Mouse (Mus musculus) embryonic facial prominence, embryonic 11.5 days (tissue): ENCODE data around the gene Cpm. TPM values are rescaled to one million over a fixed set of nuclear protein-coding genes. Genes with fewer than 3 reads are reported as not detected.

Experiments used
- ATAC-seq: fragments of 200-750 bp; cut with Nextera tagmentation; replicated peaks from 2 replicates; pipeline ENCODE4 v1.8.0; 2017; ENCODE audit warnings: low read depth; ENCODE audit not compliant: insufficient number of reproducible peaks, low FRiP score, low TSS enrichment
- DNase-seq: peaks from one replicate; pipeline ENCODE4 v3.0.0-alpha.2; 2015; ENCODE audit warnings: low spot score
- H3K27ac ChIP-seq: fragments of 300-500 bp; sonication (generic); replicated peaks from 2 replicates; pipeline ENCODE4 v1.5.1; 2014; ENCODE audit warnings: mild to moderate bottlenecking, low read depth, low read length, control low read depth
- H3K27me3 ChIP-seq: fragments of 300-500 bp; sonication (generic); 2 replicates; pipeline ENCODE4 v1.6.1; 2014; ENCODE audit warnings: mild to moderate bottlenecking, low read length, moderate library complexity, mixed read lengths; ENCODE audit not compliant: control insufficient read depth, insufficient read depth
- H3K36me3 ChIP-seq: fragments of 300-500 bp; sonication (generic); replicated peaks from 2 replicates; pipeline ENCODE4 v1.6.1; 2014; ENCODE audit warnings: low read depth, mild to moderate bottlenecking, low read length, moderate library complexity, mixed read lengths; ENCODE audit not compliant: control insufficient read depth, insufficient read depth
- H3K4me1 ChIP-seq: fragments of 300-500 bp; sonication (generic); 2 replicates; pipeline ENCODE4 v1.6.1; 2014; ENCODE audit warnings: low read length, mixed read lengths; ENCODE audit not compliant: control insufficient read depth, insufficient read depth
- H3K4me2 ChIP-seq: fragments of 300-500 bp; sonication (generic); 2 replicates; pipeline ENCODE4 v1.6.1; 2014; ENCODE audit warnings: low read depth, mild to moderate bottlenecking, control low read depth, low read length, moderate library complexity
- H3K4me3 ChIP-seq: fragments of 300-500 bp; sonication (generic); 2 replicates; pipeline ENCODE4 v1.5.1; 2014; ENCODE audit warnings: low read depth, low read length, control low read depth
- H3K9ac ChIP-seq: fragments of 300-500 bp; sonication (generic); replicated peaks from 2 replicates; pipeline ENCODE4 v1.6.1; 2014; ENCODE audit warnings: mild to moderate bottlenecking, control low read depth, low read length
- H3K9me3 ChIP-seq: fragments of 300-500 bp; sonication (generic); replicated peaks from 2 replicates; pipeline ENCODE4 v1.6.1; 2016; ENCODE audit warnings: mild to moderate bottlenecking, low read length, inconsistent platforms, mixed read lengths; ENCODE audit not compliant: control insufficient read depth
- WGBS: fragments of 180-500 bp; shearing (Covaris S2); extraction: QIAGEN DNeasy Blood & Tissue Kit; methylation state at CpG from one replicate; pipeline ENCODE4 v1.1.7; 2014; 5-methylcytosine and 5-hydroxymethylcytosine counted together
- polyA plus RNA-seq: library from polyadenylated mRNA; unstranded; fragments of >200 nt; fragmentation: Nextera tagmentation; extraction: Ambion mirVana; gene quantifications from 2 replicates; pipeline ENCODE4 v1.2.1, GENCODE M21; 2014

Gene Cpm
- polyA plus RNA-seq, 1 experiment from 2014 or later: 10.9 TPM

DNA sequence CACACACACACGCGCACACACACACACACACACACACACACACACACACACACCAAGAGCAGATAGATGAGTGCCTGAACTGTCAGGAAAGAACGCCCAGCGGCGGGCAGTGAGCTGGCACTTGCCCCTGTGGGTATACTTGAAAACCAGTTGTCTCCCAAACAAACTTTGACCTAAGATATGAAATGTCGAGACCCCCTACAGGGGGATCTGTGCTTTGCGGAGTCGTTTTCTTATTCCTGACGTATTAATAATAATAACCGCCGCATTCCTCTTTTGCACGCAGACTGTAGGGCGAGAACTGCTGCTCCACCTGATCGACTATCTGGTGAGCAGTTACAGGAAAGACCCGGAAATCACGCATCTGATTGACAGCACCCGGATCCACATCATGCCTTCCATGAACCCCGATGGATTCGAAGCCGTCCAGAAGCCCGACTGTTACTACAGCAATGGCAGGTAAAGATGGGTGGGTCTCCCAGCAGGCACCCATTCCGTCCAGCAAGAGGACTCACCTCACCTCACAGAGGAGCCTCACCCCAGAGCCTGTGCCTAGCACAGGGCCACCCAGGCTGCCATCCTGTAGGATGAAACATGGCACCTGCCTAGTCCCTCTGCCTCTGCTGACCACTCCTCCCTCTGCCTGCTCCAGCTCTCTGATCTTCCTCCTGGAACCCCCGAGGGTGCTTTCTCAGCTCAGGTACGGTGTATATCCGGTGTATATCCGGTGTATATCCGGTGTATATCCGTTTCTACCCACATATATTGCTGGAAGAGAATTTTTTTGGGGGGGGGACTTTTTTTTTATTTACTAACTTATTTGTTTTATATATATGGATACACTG is 38.6 kb downstream of the Cpm start:
- no peak overlapping the region for H3K27ac ChIP-seq
- H3K27me3 ChIP-seq: no peaks in the 10 kb centered on the region
- H3K4me3 ChIP-seq: no peak overlapping the region
- H3K4me1 ChIP-seq: no peaks in the 10 kb centered on the region
- WGBS: 93% methylated on average over 28 of the region's 28 CpGs
- H3K36me3 ChIP-seq: no peaks in the 10 kb centered on the region
- ATAC-seq (no peak), DNase-seq (no peak)
- no peak overlapping the region for H3K4me2 ChIP-seq
- no peaks in the 10 kb centered on the region for H3K9me3 ChIP-seq
- H3K9ac ChIP-seq: no peak overlapping the region

DNA sequence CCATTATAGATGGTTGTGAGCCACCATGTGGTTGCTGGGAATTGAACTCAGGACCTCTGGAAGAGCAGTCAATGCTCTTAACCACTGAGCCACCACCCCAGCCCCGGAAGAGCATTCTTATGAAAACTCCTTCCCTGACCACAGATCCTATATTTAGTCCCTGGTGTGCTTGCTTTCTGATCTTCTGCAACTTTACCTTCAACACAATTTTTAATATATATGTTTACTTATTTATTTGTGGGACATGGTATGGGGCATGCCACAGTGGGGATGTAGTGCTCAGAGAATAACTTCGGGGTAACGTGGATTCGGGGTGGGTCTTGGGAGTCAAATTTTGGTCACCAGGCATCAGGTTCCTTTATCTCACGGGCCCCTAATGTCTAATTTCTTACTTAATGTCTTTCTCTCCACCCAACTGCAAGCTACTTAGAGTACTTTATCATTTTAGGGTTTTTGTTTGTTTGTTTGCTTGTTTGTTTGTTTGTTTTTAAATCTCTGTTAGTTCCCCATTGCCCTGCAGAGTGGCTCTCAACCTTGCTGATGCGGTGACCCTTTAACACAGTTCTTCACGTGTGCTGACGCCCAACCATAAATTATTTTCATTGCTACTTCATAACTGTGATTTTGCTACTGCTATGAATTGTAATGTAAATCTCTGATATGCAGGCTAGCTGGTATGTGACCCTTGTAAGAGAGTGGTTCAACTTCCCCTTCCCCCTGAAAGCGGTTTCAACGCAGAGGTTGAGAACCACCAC is 39.4 kb downstream of the Cpm start:
- Histone ChIP-seq H3K36me3 (no peaks in the 10 kb centered on the region), H3K27ac (no peak overlapping the region), H3K4me1 (no peaks in the 10 kb centered on the region), H3K9me3 (no peaks in the 10 kb centered on the region), H3K4me3 (no peak overlapping the region), H3K27me3 (no peaks in the 10 kb centered on the region), H3K9ac (no peak overlapping the region), H3K4me2 (no peak overlapping the region)
- 85% methylated on average over 10 of the region's 10 CpGs for WGBS
- ATAC-seq (no peak), DNase-seq (no peak)

DNA sequence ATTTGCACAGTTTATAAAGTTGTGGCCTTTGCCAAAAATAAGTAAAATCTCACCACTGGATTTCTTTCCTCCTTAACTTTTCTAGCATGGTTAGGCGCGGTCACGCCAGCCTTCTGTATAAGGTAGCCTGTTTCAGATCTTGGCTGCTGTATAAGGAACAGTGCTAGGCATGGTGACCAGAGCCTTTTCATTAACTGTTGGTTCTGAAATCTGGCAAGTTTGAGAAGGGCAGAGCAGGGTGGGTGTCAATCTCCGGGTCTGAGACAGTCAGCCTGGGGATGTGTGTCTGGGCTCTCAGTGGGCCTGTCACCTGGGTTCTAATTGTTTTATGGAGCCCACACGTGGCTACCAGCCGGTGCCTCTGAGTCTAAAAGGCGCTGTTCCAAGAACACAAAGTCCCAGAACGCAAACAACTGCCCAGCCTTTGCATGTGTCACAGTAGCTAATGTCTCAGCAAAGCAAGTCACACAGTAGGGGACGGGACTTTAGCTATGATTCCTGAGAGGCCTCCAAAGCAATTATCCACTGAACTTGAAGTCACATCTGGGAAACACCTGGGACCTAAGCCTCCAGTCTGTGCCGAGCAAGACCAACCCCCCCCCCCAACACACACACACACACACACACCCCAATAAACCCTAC is 40.3 kb downstream of the Cpm start:
- ATAC-seq: no peak

DNA sequence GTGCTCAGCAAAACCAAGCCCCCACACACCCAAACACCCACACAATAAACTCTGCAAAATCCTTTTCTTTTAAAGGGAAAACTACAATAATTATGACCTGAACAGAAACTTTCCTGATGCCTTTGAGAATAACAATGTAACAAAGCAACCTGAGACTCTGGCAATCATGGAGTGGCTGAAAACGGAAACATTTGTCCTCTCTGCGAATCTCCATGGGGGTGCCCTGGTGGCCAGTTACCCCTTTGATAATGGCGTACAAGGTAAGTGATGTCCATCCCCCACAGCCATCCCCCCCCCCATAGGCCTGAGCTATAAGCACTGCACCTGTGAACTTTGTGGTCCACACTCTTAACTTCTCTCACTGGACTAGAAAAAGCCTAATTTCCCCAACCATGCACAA is 40.8 kb downstream of the Cpm start:
- Histone ChIP-seq H3K4me3 (no peak overlapping the region), H3K27me3 (no peaks in the 10 kb centered on the region), H3K9ac (no peak overlapping the region), H3K4me2 (no peak overlapping the region), H3K4me1 (no peaks in the 10 kb centered on the region), H3K36me3 (no peaks in the 10 kb centered on the region), H3K27ac (no peak overlapping the region), H3K9me3 (no peaks in the 10 kb centered on the region)
- no peak for ATAC-seq
- DNase-seq: no peak
- WGBS: 50% methylated on average over 3 of the region's 3 CpGs

More for the DNA sequence above, 40.3 kb downstream of the Cpm start:
- Histone ChIP-seq H3K4me2 (no peak overlapping the region), H3K27ac (no peak overlapping the region), H3K36me3 (no peaks in the 10 kb centered on the region), H3K9ac (no peak overlapping the region), H3K9me3 (no peaks in the 10 kb centered on the region), H3K4me3 (no peak overlapping the region), H3K27me3 (no peaks in the 10 kb centered on the region), H3K4me1 (no peaks in the 10 kb centered on the region)
- peak; percentile 63 for DNase-seq
- WGBS: 53% methylated on average over 10 of the region's 10 CpGs

- Histone ChIP-seq H3K4me3 (no peak overlapping the region), H3K36me3 (no peaks in the 10 kb centered on the region), H3K27ac (no peak overlapping the region), H3K9me3 (no peaks in the 10 kb centered on the region), H3K4me2 (no peak overlapping the region), H3K9ac (no peak overlapping the region), H3K4me1 (no peaks in the 10 kb centered on the region), H3K27me3 (no peaks in the 10 kb centered on the region)
- 84% methylated on average over 5 of the region's 5 CpGs for WGBS
- DNase-seq (no peak), ATAC-seq (no peak)
Observed at GRCm38 (mm10) chr10:117670791-117671190, 41.5 kb downstream of the Cpm start.

GRCm38 (mm10) chr10:117671266-117671665 is 42.0 kb downstream of the Cpm start:
- H3K9ac ChIP-seq: no peak overlapping the region
- H3K36me3 ChIP-seq: no peaks in the 10 kb centered on the region
- H3K4me3 ChIP-seq: no peak overlapping the region
- no peaks in the 10 kb centered on the region for H3K27me3 ChIP-seq
- H3K9me3 ChIP-seq: no peaks in the 10 kb centered on the region
- DNase-seq: no peak
- no peak overlapping the region for H3K4me2 ChIP-seq
- no peaks in the 10 kb centered on the region for H3K4me1 ChIP-seq
- no peak for ATAC-seq
- WGBS: 85% methylated on average over 9 of the region's 9 CpGs
- no peak overlapping the region for H3K27ac ChIP-seq

GRCm38 (mm10) chr10:117671930-117672666 is 42.8 kb downstream of the Cpm start:
- WGBS: 88% methylated on average over 13 of the region's 13 CpGs
- Histone ChIP-seq H3K9ac (no peak overlapping the region), H3K27me3 (no peaks in the 10 kb centered on the region), H3K9me3 (no peaks in the 10 kb centered on the region), H3K36me3 (no peaks in the 10 kb centered on the region), H3K4me3 (no peak overlapping the region), H3K4me1 (no peaks in the 10 kb centered on the region), H3K4me2 (no peak overlapping the region), H3K27ac (no peak overlapping the region)
- DNase-seq (no peak), ATAC-seq (no peak)
